Mouse (Mus musculus): Measurements from ENCODE around the gene Kcnk4. TPM values are rescaled to one million over a fixed set of nuclear protein-coding genes. Genes with fewer than 3 reads are reported as not detected.

The Kcnk4 gene
- polyA plus RNA-seq, 1 experiment from 2014 or later: 0.85 TPM

GRCm38 (mm10) chr19:6974211-6975205, 40.2 kb upstream of the Kcnk4 start, which contains the start of gene Ppp1r14b:
Gene Ppp1r14b (plus strand): TSS chr19:6974968.
- Histone ChIP-seq H3K9me3 (no peaks in the 10 kb centered on the region), H3K27me3 (no peaks in the 10 kb centered on the region), H3K4me3 (peak within 1 kb of the TSS; percentile 76), H3K4me2 (replicated peaks) (peak within 1 kb of the TSS; percentile 93), H3K36me3 (peaks cover 18% of the 10 kb centered on the region), H3K9ac (peak within 1 kb of the TSS; percentile 85), H3K27ac (peak within 1 kb of the TSS; percentile 87), H3K4me1 (peaks cover 66% of the 10 kb centered on the region)
- peak; percentile 74 for ATAC-seq (ENCODE audit: low FRiP score, low read depth)
- under 1% methylated on average over 62 of the region's 84 CpGs for WGBS

DNA sequence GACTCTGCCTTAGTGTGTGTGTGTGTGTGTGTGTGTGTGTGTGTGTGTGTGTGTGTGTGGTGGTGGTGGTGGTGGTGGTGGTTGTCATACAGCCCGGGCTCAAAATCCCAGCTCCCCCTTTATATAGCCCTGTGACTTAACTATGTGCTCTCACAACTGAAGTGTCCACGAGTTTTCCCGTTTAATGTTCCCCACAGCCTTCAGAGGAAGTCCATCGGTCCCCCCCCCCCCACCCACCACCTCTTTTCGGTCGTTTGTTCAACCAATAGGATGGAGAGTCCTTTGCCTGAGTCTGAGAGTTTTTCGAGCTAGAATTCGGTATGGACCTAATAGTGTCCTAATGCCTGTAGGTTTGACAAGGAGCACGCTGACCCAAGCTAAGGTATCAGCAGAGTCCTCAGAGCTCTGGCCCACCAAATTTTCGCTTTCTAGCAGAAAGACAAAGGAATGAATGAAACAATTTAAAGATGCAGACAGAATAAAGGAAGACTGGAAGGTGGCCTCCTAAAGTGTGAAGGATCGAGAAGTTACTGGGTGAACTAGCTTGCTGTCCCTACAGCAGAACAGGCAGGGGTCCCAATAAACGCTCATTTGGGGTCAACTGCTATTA, 39.4 kb upstream of the Kcnk4 start:
- peak overlapping the region; percentile 35; the same call in 1 of the 2 replicates for H3K9ac ChIP-seq
- H3K27ac ChIP-seq: peak overlapping the region; percentile 3; the same call in 1 of the 2 replicates

GRCm38 (mm10) chr19:6972247-6972917, 38.1 kb upstream of the Kcnk4 start:
- no peak for ATAC-seq (ENCODE audit: low FRiP score, low read depth)

More for the DNA sequence above, 39.4 kb upstream of the Kcnk4 start:
- Histone ChIP-seq H3K9me3 (no peaks in the 10 kb centered on the region), H3K27me3 (no peaks in the 10 kb centered on the region), H3K4me1 (peaks cover 64% of the 10 kb centered on the region), H3K36me3 (peaks cover 16% of the 10 kb centered on the region), H3K4me2 (replicated peaks) (peak overlapping the region; percentile 93), H3K4me3 (peak overlapping the region; percentile 76)
- 25% methylated on average over 12 of the region's 12 CpGs for WGBS
- no peak for ATAC-seq (ENCODE audit: low FRiP score, low read depth)

DNA sequence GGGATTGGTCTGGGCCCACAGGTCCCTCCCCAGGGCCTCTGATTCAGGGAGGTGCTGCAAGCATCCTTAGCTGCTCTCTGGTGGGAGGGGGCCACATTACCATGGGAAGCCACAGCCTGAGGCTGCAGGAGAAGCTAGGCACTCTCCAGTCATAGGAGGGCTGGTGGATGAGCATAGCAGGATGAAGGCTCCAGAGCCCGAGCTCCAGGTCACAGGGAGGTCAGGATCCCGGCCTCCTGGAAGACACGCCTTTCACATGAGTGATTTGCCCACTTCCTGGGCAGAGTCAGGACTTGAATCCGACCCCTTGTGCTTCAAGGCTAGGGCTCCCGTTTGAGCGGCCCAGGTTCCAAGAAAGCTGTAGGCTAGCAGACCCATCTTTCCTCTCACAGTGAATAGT, 37.3 kb upstream of the Kcnk4 start:
- H3K4me2 ChIP-seq (replicated peaks): no peak overlapping the region
- 21% methylated on average over 6 of the region's 6 CpGs for WGBS

More at GRCm38 (mm10) chr19:6972247-6972917, 38.1 kb upstream of the Kcnk4 start:
- WGBS: 78% methylated on average over 13 of the region's 13 CpGs
- Histone ChIP-seq H3K9ac (0 out of 2 replicates have a peak overlapping the region, but pooled peaks have one; percentile 26), H3K4me1 (peaks cover 63% of the 10 kb centered on the region), H3K4me2 (replicated peaks) (no peak overlapping the region), H3K27me3 (no peaks in the 10 kb centered on the region), H3K36me3 (peaks cover 3% of the 10 kb centered on the region), H3K27ac (no peak overlapping the region), H3K4me3 (no peak overlapping the region), H3K9me3 (no peaks in the 10 kb centered on the region)

DNA sequence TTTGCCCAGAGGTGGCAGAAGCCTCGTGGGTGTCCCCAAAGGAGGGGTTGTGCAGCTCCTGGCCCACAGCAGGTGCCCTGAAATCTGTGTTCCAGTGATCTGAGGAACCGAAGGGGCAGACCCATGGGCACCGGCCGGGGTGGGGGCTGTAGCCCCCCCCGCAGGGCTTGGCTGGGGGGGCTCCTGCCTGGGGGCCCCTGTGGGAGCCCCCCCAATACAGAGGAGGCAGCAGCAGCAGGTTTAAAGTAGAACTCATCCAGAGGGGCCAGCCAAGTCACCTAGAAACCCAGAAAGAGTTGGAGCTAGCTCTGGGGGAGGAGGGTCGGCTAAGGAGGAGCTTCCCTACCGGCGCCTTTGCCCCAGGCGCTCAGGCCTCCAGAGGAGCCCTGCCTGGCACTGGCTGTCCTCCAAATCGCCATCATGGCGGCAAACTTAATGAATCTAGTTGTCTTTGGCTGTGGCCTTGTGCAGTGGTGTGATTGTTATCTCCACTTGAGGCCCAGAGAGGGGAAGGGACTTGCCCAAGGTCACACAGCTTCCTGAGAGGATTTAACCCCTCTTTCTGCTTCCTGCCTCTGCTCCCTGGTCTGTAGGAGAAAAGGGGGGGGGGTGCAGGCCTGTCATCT, 36.3 kb upstream of the Kcnk4 start:
- WGBS: 27% methylated on average over 11 of the region's 11 CpGs
- Histone ChIP-seq H3K9ac (peak overlapping the region; percentile 83; the same call in 1 of the 2 replicates), H3K27me3 (no peaks in the 10 kb centered on the region), H3K36me3 (peaks cover 13% of the 10 kb centered on the region), H3K4me2 (replicated peaks) (peak overlapping the region; percentile 77), H3K9me3 (no peaks in the 10 kb centered on the region), H3K27ac (no peak overlapping the region; the same call in 1 of the 2 replicates), H3K4me1 (peaks cover 45% of the 10 kb centered on the region), H3K4me3 (peak overlapping the region; percentile 60)
- no peak for ATAC-seq (ENCODE audit: low FRiP score, low read depth)

More for the DNA sequence above, 37.3 kb upstream of the Kcnk4 start:
- Histone ChIP-seq H3K36me3 (peaks cover 2% of the 10 kb centered on the region), H3K27ac (no peak overlapping the region; the same call in 1 of the 2 replicates), H3K27me3 (no peaks in the 10 kb centered on the region), H3K9ac (peak overlapping the region; percentile 26; the same call in 1 of the 2 replicates), H3K4me3 (no peak overlapping the region), H3K9me3 (no peaks in the 10 kb centered on the region), H3K4me1 (peaks cover 55% of the 10 kb centered on the region)
- no peak for ATAC-seq (ENCODE audit: low FRiP score, low read depth)

- Histone ChIP-seq H3K9me3 (no peaks in the 10 kb centered on the region), H3K9ac (peak overlapping the region; percentile 83), H3K27ac (no peak overlapping the region), H3K4me1 (peaks cover 45% of the 10 kb centered on the region), H3K27me3 (no peaks in the 10 kb centered on the region), H3K36me3 (peaks cover 21% of the 10 kb centered on the region), H3K4me2 (replicated peaks) (peak overlapping the region; percentile 77), H3K4me3 (peak overlapping the region; percentile 60)
- under 1% methylated on average over 55 of the region's 55 CpGs for WGBS
- ATAC-seq (ENCODE audit: low FRiP score, low read depth): peak; percentile 41
These were observed 35.5 kb upstream of the Kcnk4 start for GRCm38 (mm10) chr19:6969665-6970381.

DNA sequence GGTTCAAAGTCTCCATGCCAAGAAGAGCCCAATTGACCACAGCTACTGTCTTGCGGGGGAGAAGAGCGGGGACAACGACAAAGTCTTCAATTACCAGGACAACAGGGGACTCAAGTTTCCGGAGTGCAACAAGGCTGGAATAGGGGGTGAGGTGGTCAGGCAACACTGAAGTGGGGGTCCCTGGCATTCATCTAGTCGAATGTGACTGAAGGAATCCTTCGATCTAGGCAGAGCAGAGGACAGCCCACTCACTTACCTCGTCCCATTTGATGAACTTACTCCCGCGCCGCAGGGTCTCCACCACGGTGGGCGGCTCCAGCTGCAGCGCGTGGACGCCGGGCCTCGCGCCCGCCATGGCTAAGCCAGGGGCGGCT, 35.0 kb upstream of the Kcnk4 start:
- under 1% methylated on average over 20 of the region's 20 CpGs for WGBS
- H3K36me3 ChIP-seq: peaks cover 26% of the 10 kb centered on the region
- peaks cover 45% of the 10 kb centered on the region for H3K4me1 ChIP-seq
- H3K27ac ChIP-seq: no peak overlapping the region
- ATAC-seq (ENCODE audit: low FRiP score, low read depth): peak; percentile 38
- peak overlapping the region; percentile 77 for H3K4me2 ChIP-seq (replicated peaks)
- H3K4me3 ChIP-seq: peak overlapping the region; percentile 60
- no peaks in the 10 kb centered on the region for H3K27me3 ChIP-seq
- H3K9ac ChIP-seq: peak overlapping the region; percentile 83
- H3K9me3 ChIP-seq: no peaks in the 10 kb centered on the region

DNA sequence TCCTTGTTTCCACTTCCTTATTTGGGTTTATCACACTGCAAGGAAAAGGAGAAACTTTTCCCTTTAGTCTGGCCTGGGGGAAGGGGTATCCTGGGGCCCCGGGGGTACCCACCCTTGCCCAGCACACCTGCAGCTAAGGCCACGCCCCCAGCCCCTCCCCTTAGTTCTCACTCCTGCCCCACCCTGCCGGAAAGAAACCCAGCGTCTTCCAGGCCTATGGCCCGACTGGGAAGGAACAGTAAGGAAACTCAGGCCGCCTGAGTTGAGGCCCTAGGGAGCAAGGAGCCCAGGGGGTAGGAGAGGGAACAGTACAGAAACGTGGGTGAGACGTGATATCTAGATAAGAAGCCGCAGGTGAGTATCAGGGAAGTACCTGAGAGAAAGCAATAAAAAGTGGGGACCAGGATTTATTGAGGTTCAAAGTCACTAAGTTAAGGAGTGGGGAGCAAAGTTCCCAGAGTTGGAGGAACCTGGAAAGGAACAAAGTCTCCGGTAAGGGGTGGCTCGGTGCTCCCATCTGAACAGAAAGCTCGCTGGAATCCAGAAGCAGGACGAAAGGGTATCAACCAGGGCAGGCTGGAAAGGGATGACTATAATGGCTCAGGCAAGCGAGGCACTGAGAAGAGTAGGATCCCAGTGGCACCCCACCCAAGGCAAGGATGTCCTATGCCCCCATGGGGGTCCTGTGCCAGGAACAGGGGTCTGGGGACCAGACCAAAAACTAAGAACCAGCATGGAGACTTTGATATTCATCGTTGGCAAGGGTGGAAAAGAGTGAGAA, 34.4 kb upstream of the Kcnk4 start:
- Histone ChIP-seq H3K27ac (no peak overlapping the region), H3K4me1 (peaks cover 41% of the 10 kb centered on the region), H3K9me3 (no peaks in the 10 kb centered on the region), H3K9ac (peak overlapping the region; percentile 83), H3K4me3 (peak overlapping the region; percentile 60), H3K27me3 (no peaks in the 10 kb centered on the region), H3K36me3 (peaks cover 32% of the 10 kb centered on the region), H3K4me2 (replicated peaks) (peak overlapping the region; percentile 77)
- ATAC-seq (ENCODE audit: low FRiP score, low read depth): no peak
- 10% methylated on average over 15 of the region's 15 CpGs for WGBS

DNA sequence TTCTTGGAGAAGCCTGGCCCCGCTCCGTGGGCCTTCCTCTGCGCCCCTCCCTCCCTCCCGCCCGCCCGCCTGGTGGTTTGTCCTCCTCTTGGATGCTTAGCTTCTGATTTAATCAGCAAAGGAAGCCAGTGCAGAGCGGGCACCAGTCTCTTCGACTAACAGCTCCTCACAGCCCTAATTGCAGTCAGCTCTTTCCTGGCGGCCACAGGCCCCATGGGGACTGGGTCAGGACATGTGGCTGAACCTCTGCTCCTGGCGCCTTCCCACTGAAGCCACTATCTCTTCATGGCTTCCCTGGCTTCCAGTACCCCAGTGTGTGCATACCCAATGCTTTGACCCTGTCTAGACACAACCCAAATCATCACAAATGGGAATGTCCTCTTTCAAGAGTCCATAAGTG, 22.1 kb upstream of the Kcnk4 start:
- Histone ChIP-seq H3K9ac (no peak overlapping the region), H3K4me2 (replicated peaks) (no peak overlapping the region), H3K9me3 (no peaks in the 10 kb centered on the region), H3K4me1 (peaks cover 13% of the 10 kb centered on the region), H3K4me3 (no peak overlapping the region), H3K27me3 (no peaks in the 10 kb centered on the region), H3K36me3 (peaks cover 74% of the 10 kb centered on the region), H3K27ac (no peak overlapping the region)
- ATAC-seq (ENCODE audit: low FRiP score, low read depth): no peak
- 84% methylated on average over 10 of the region's 10 CpGs for WGBS

- H3K36me3 ChIP-seq: peaks cover 70% of the 10 kb centered on the region
- ATAC-seq (ENCODE audit: low FRiP score, low read depth): no peak
- H3K27me3 ChIP-seq: no peaks in the 10 kb centered on the region
- H3K4me3 ChIP-seq: no peak overlapping the region
- 63% methylated on average over 7 of the region's 7 CpGs for WGBS
- H3K9me3 ChIP-seq: no peaks in the 10 kb centered on the region
- H3K4me2 ChIP-seq (replicated peaks): no peak overlapping the region
- H3K9ac ChIP-seq: no peak overlapping the region
- peaks cover 13% of the 10 kb centered on the region for H3K4me1 ChIP-seq
- H3K27ac ChIP-seq: no peak overlapping the region
These were observed 21.1 kb upstream of the Kcnk4 start for GRCm38 (mm10) chr19:6955424-6955823.

Data from limb, embryonic 13.5 days (tissue).